Mouse (Mus musculus) cerebellum, adult 2 months (tissue): ENCODE data around the gene Hba-x. TPM values are rescaled to one million over a fixed set of nuclear protein-coding genes. Genes with fewer than 3 reads are reported as not detected.

Source experiments
- DNase-seq, 2 experiments: peaks; one replicate each; pipeline ENCODE4 v3.0.0; 2021
- H3K27ac ChIP-seq: fragments of 200-500 bp; 2 replicates; pipeline ENCODE4 v1.5.1; 2012; ENCODE audit warnings: low read length, control low read depth, inconsistent platforms; ENCODE audit not compliant: insufficient read depth
- H3K27me3 ChIP-seq: fragments of 200-500 bp; 2 replicates; pipeline ENCODE4 v1.6.1; 2012; ENCODE audit warnings: inconsistent platforms, mild to moderate bottlenecking, low read length, moderate library complexity; ENCODE audit not compliant: control insufficient read depth, insufficient read depth
- H3K4me1 ChIP-seq: fragments of 200-500 bp; 2 replicates; pipeline ENCODE4 v1.6.1; 2011; ENCODE audit warnings: low read length; ENCODE audit not compliant: control insufficient read depth, insufficient read depth
- H3K4me3 ChIP-seq: fragments of 200-500 bp; replicated peaks from 2 replicates; pipeline ENCODE3; 2011; ENCODE audit warnings: mild to moderate bottlenecking, low read depth, low read length, control low read depth; ENCODE audit not compliant: insufficient read depth
- CTCF ChIP-seq: fragments of 200-500 bp; IDR thresholded peaks from 2 replicates; pipeline ENCODE4 v1.5.1; 2011; ENCODE audit warnings: low read depth, mild to moderate bottlenecking, control low read depth, low read length, moderate library complexity, borderline replicate concordance; ENCODE audit not compliant: insufficient read depth
- POLR2A ChIP-seq: fragments of 200-500 bp; IDR thresholded peaks from 2 replicates; pipeline ENCODE4 v1.6.1; 2011; ENCODE audit warnings: low read length, control low read depth, borderline replicate concordance; ENCODE audit not compliant: insufficient read depth
- whole genome bisulfite sequencing: fragments of 180-500 bp; shearing (Covaris S2); methylation state at CpG from one replicate; pipeline ENCODE4 v1.1.7; 2018; 5-methylcytosine and 5-hydroxymethylcytosine counted together
- polyA plus RNA-seq: library from polyadenylated mRNA; depleted of rRNA; stranded (reverse); fragments of >200 nt; gene quantifications from 2 replicates; pipeline ENCODE4 v1.2.3, GENCODE M21; 2012

Gene Hba-x
- polyA plus RNA-seq, 1 experiment = 0.38 TPM

DNA sequence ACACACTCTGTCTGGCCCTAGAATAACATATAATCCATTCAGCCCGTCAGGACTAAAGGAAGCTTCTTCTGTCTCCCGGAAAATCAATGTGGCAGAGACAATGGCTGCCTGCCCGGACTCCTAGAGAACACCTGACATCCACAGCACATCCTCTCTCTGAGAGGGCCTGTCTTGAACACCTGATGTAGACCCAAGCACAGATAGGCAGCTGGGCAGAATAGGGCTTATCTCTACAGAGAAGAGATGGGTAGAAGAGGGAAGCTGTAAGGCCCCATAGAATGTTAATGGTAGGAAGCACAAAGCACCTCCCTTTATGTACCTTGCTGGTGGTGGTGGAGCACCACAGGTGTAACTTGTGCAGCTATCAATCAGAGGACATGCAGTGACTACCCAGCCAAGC, 34.0 kb upstream of the Hba-x start:
- Histone ChIP-seq H3K27ac (no peak overlapping the region), H3K4me3 (no peak overlapping the region), H3K27me3 (no peaks in the 10 kb centered on the region), H3K4me1 (peaks cover 7% of the 10 kb centered on the region)
- WGBS = 79% methylated on average over 3 of the region's 3 CpGs
- no peak for TF ChIP-seq POLR2A
- no peak for TF ChIP-seq CTCF
- DNase-seq = no peak

DNA sequence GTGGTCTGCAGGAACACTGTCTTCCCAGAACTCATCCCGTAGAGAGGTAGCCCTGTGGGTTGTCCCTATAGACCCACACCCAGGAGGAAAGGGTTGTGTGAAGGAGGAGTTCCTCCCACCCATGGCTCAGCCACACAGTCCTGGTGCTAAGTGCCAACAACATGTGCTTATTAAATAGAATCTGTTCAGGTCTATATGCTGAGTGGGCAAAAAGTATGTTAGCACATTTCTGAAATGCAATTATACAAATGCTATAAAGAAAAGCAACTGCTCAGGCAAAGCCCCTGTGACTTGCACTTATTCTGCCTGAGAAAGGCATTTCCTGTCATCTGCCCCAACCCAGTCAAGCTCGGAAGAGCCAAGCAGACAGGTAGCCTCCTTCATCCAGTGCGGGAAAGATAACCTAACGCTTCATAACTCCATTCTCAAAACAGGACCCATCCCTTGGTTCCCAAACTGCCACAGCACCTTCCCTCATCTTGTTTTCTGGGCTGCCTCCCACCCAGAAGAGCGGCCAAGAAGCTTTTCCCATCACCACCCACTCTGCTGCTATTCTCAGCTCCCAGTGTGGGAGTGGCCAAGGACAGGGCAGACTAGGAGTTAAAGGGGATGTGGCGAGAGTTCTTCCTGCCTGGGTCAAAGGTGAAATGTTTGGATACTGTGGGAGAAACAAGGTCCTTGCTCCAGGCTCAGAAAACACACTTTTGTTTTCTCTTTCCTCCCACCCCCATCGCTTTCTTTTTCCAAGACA, 32.8 kb upstream of the Hba-x start:
- H3K27ac ChIP-seq = no peak overlapping the region
- no peak overlapping the region for H3K4me3 ChIP-seq
- no peak for DNase-seq
- TF ChIP-seq POLR2A = no peak
- TF ChIP-seq CTCF = no peak
- H3K27me3 ChIP-seq = no peaks in the 10 kb centered on the region
- H3K4me1 ChIP-seq = no peaks in the 10 kb centered on the region
- 83% methylated on average over 7 of the region's 7 CpGs for WGBS

DNA sequence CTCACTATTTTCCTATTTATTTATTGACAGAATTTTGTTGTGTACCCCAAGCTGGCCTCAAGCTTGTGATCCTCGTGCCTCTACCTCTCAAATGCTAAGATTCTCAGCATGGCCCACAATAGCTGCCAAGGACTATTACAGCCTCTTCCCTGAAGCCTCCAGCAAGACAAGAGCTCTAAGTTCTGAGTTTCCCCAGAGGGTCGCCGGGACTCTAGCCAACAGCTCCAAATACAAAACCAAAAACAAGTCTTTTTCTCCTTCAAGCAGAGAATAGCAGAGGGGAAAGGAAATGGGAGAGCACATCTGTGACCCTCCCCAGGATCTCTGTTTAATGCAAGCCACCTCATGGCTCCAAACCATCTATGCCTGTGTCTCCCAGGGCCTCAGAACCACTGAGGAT, 32.1 kb upstream of the Hba-x start:
- no peak for DNase-seq
- Histone ChIP-seq H3K4me3 (no peak overlapping the region), H3K27ac (no peak overlapping the region), H3K4me1 (no peaks in the 10 kb centered on the region), H3K27me3 (no peaks in the 10 kb centered on the region)
- WGBS = 52% methylated on average over 3 of the region's 3 CpGs
- TF ChIP-seq POLR2A (no peak), CTCF (no peak)

GRCm38 (mm10) chr11:32244617-32245016, 31.6 kb upstream of the Hba-x start:
- no peak for DNase-seq
- WGBS = 79% methylated on average over 1 of the region's 1 CpGs
- no peaks in the 10 kb centered on the region for H3K27me3 ChIP-seq

GRCm38 (mm10) chr11:32245614-32246013, 30.6 kb upstream of the Hba-x start:
- no peak for DNase-seq
- no peaks in the 10 kb centered on the region for H3K27me3 ChIP-seq
- TF ChIP-seq POLR2A (no peak), CTCF (no peak)
- H3K4me1 ChIP-seq = no peaks in the 10 kb centered on the region
- 94% methylated on average over 6 of the region's 6 CpGs for WGBS
- no peak overlapping the region for H3K4me3 ChIP-seq
- no peak overlapping the region for H3K27ac ChIP-seq

More at GRCm38 (mm10) chr11:32244617-32245016, 31.6 kb upstream of the Hba-x start:
- H3K27ac ChIP-seq = no peak overlapping the region
- no peak overlapping the region for H3K4me3 ChIP-seq
- H3K4me1 ChIP-seq = no peaks in the 10 kb centered on the region
- no peak for TF ChIP-seq POLR2A
- TF ChIP-seq CTCF = no peak

- Histone ChIP-seq H3K4me3 (no peak overlapping the region), H3K27me3 (no peaks in the 10 kb centered on the region), H3K4me1 (no peaks in the 10 kb centered on the region), H3K27ac (no peak overlapping the region)
- TF ChIP-seq CTCF (0 out of 2 replicates have a peak, but pooled peaks have one; percentile 14), POLR2A (no peak)
- DNase-seq = no peak
These were observed 29.1 kb upstream of the Hba-x start for GRCm38 (mm10) chr11:32247068-32247467.

DNA sequence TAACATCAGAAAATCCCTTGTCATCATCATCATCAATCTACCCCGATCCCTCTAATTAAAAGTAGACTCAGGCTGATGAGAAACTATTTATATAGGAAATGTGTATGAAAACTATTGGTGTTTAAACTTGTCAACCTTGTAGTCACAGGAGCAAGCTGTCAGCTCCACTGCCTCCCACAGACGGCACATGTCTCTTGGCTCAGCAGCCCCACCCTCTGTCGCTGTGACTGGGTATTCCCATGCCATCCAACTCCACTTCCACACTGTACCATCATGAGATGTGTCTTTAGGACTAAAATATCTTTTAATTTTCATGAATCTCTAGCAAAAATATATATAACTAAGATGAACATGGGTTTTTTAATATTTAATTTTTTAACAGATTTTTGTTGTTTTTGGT, 27.9 kb upstream of the Hba-x start:
- H3K27ac ChIP-seq = no peak overlapping the region
- H3K4me3 ChIP-seq = no peak overlapping the region
- WGBS = 63% methylated on average over 3 of the region's 3 CpGs
- DNase-seq = no peak
- H3K27me3 ChIP-seq = no peaks in the 10 kb centered on the region
- TF ChIP-seq POLR2A = no peak
- TF ChIP-seq CTCF = no peak
- H3K4me1 ChIP-seq = no peaks in the 10 kb centered on the region
